Mouse (Mus musculus) embryo, embryonic 10.5 days (tissue): ENCODE measurements around the gene Calm4.

Experiments
- DNase-seq: peaks from one replicate; pipeline ENCODE4 v3.0.0-alpha.2; 2015; ENCODE audit warnings: low spot score

Gene Calm4

DNA sequence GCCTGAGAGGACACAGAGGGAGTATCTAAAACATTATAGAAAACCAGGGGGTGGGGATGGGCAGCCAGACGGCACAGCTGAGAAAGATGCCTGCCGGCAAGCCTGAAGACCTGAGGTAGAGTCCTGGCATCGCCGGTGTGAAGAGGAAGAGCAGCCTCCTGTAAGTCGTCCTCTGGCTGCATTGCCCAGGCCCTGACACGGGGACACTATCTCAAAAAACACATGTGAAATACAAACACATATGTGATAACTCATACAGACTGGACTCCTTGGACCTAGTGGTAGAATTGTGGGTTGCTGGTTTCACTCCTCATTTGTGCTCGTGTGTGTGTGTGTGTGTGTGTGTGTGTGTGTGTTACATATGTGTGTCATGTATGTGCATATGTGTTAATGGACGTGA is 23.7 kb downstream of the Calm4 start:
- no peak for DNase-seq

DNA sequence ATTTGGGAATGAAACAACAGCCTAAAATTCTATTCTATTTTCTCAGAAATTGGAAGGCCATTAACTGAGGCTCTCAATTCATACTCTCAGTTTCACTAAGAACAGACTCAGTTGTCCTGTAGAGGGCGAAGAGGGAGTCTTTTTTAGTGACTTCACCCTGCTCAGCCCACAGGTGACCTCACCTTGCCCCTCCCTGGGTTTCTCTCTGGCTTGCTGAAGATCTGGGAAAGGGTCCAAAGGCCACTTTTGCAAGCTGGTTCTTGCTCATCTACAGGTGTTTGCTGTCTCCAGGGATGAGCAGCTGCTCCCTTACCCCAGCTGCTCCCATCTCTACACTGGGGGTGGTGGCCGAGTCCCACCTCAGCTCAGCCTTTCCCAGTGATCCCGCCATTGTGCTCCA is 24.8 kb downstream of the Calm4 start:
- DNase-seq, result no peak

DNA sequence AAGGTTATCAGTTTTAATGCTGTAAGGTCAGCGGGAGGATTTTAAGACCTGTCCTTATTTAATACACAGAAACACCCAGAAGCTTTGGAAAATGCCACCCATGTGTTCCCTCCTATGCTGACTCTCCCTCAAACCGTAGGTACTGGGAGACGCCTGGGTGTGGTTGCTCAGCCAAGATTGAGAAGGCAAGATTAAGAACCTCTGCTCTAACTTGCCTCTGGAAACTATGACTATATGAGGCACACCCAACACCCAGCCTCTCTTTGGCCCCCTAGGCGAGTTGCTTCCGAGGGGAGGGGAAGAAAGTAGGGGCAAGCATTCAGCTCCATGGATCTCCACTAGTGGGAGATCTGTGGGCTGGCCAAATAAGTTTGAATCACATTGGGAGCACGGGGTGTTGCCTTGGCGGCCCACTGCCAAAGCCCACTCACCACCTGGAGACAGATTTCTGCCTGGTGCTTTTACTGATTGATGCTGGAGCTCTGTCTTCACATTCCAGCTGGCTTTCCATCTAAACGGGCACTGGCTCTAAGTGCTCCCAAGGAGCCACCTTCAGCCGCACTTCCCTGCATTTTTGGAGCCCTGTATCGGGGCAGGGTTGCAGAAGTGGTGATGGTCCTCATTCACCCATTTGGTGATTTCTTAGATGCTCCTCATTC is 25.5 kb downstream of the Calm4 start:
- DNase-seq, result no peak

DNA sequence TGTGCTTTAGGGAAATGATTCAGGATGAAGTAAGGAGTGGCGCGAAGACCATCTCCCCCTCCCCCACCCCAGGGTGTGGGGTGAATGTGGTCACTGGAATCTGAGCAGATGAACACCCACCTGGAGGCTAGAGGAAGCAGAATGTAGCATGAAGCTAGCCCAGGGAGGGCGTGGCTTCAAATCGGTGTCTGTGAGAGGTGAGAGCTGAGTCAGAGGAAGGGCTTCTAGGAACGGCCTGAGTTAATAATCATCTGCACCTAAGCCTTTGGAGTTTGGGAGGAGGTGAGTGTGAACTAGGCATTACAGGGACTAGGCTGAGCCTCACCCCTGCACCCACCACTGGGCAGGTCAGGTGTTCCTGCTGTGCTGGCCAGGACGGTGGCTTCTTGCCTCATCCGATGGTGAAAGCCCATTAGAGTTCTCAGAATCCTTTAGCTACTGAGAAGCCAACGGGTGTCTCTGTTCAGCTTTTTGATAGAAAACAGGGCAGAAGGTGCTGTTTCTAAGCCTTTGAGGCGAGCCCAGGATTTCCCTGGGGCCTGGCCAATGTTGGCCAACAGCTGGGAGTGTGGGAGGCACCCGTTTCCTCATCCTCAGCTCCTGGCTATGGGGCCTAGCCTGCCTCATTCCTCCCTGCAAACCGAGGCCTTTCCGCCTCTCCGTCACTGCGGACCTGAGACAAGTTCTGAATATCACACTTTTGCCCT is 28.2 kb downstream of the Calm4 start:
- DNase-seq, result no peak

DNA sequence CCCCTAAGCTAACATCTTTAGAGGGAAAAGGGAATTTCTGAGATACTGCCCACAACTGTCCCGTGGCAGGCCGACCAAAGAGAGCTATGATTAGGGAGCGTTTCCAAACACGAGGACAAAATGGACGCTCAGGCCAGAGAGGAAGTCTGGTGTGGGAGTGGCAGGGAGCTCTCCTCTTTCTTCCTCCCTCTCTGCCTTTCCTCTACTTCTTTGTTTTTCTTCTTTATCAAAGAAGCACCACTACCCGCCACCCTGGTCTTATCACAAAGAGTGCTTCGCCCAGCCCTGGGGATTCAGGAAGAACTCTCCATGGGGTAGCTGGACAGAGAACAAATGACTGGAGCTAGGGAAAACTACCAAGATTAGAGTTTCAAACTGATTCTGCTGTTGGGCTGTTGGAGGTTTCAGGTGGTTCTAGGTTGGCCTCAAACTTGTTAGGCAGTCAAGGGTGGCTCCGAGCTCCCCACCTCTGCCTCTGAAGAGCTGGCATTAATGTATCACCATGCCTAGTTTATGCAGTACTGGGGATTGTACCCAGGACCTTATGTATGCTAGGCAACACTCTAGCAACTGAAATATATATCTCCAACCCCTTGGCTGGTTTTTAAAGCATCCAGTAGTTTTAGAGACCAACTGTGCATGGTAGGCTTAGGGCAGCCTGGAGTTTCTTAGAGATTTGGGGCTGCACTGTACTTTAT is 28.9 kb downstream of the Calm4 start:
- no peak for DNase-seq

DNA sequence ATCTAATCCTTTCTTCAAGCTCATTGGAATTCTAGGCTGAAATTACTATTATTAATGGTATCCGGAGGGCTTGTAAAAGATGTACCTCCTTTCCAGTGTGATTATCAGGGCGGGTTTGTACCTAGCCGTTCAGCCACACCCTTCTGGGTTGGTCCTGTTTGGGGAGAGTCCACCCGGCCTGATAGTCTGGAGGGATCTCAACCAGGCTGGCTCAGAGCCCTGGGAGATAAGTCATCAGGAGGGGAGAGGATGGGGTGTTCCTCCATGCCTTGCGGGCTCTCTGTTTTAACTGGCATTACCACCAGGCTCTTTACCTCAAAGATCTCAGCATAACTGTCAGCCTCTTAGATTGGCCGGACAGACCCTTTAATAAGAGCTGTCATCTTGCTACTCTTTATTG is 29.6 kb downstream of the Calm4 start:
- no peak for DNase-seq

DNA sequence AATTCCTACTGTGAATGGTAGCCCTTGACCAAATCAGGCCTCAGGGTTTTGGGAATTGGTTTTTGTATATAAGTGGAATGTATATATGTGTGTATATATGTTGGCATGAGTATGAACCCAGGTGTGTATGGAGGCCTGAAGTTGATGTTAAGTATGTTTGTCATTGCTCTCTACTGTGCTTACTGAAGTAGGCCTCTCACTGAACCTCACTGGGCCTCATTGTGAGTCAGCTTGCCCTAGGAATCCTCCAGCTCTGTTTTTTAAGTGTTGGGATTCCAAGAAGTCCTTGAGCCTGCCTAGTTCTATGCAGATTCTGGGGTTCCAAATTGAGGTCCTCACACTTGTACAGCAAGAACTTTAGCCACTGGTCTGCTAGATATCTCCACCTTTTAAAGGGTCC is 32.3 kb downstream of the Calm4 start:
- no peak for DNase-seq

DNA sequence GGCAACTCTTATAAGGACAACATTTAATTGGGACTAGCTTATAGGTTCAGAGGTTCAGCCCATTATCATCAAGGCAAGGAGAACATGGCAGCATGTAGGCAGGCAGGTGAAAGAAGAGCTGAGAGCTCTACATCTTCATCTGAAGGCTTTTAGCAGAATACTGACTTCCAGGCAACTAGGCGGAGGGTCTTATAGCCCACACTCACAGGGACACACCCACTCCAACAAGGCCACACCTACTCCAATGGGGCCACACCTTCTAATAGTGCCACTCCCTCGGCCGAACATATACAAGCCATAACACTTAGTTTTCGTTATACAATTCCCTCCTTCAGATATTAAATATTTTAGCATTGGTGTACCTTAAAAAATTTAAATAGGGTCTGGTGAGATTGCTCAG is 35.3 kb downstream of the Calm4 start:
- DNase-seq, result no peak

DNA sequence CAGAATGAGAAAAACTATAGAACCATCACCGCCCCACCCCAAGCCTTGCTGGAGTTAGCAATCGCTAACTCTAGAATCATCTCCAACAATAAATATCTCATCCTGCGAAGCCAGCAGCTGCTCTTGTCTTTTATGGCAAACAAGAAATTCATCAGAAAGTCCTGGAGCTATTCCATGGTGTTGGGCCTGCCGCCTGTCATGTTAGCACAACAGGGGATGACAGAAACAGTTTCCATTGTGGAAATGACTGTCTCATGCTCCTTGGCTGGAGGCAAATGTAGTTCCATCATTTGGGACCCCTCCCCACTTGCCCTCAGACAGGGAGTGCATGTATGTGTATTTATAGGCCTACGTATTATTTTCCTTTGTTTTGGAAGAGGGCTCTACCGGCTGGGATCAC is 38.9 kb downstream of the Calm4 start:
- no peak for DNase-seq

DNA sequence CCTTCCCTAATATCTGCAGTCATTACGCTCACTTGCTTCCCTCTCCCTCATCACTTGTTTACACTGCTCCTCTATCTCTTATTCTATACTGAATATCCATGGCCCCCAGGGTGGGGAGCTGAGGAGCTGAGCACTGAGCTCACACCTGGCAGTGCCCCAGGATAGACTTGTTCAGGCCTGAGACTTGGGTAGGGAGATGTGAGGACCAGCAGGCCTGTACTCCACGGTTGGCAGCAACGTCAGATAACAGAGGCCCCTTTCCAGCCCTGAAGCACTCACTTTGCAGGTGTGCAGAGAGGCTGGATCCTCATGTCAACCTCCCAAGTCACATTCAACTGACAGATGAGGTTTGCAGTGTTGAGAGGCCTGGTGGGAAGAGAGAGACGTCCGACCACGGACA is 39.6 kb downstream of the Calm4 start:
- DNase-seq, result no peak

DNA sequence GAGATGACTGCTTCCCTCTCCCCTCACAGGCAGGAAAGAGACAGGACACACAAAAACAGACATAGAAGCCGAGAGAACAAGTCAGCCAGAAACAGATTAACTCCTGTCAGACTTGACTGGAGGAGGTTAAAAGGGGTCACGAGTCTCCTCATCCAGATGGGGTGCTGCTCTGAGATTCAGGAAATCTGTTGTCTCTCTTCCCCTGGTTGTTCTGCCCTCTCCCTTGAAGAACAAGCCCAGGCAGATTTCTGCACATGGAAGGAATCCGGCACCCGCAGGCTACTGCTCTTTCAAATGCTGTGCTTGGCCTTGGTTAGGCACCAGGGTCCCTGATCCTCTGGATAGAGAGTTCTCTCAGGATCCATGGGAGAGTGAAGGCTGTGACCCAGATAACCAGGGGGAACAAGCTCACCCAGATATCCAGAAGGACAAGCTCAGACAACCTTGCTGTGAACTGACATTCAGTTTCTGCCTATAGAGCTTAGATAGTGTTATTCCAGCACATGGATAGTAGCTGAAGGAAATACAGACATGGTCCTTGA is 40.2 kb downstream of the Calm4 start:
- peak; percentile 36 for DNase-seq

DNA sequence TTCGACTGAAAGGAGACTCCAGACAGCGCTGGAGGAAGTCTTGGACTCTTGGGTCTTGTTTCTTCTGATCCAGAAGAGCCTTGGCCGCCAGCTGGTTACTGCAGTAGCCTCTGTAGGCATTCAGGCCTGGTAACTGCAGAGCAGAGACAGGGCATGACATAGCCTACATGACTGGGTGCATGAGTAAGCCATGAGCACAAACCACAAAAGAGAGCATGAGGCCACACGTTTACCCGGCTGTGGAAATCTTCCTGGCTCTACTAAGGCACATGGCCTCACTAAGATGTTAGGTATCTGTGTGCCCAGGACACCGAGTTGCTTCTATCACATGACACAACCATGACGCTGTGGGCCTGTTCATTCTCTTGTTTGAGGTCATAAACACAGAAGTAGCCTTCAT is 49.1 kb downstream of the Calm4 start:
- DNase-seq, result no peak
